Mouse (Mus musculus): Measurements from ENCODE around the gene Rhod.

- TF ChIP-seq CHD2 (IDR thresholded peaks at IDR 0.05; ENCODE audit: low read length) (no peak), EP300 (IDR thresholded peaks at IDR 0.05; ENCODE audit: low read depth in 1 of 2, low read length in 2 of 2) (no peak), USF2 (IDR thresholded peaks at IDR 0.05; ENCODE audit: borderline replicate concordance in 1 of 2, insufficient read depth in 1 of 2, low read depth in 1 of 2, low read length in 2 of 2) (no peak), JUND (IDR thresholded peaks at IDR 0.05; ENCODE audit: low read depth, low read length) (no peak), POLR2AphosphoS2 (IDR thresholded peaks at IDR 0.05; ENCODE audit: low read length) (no peak), GABPA (IDR thresholded peaks at IDR 0.05; ENCODE audit: low read depth, low read length) (no peak), TCF12 (IDR thresholded peaks at IDR 0.05; ENCODE audit: low read depth, low read length) (no peak), MEF2A (IDR thresholded peaks at IDR 0.05; ENCODE audit: extremely low read depth, insufficient replicate concordance, low read depth, low read length, poor library complexity, severe bottlenecking) (no peak), MAFK (IDR thresholded peaks at IDR 0.05; ENCODE audit: borderline replicate concordance, low read depth, low read length) (no peak), CTCF (IDR thresholded peaks at IDR 0.05 in 2 of 3, conservative IDR thresholded peaks at IDR 0.05 in 1 of 3; ENCODE audit: control insufficient read depth in 1 of 3, insufficient read depth in 1 of 3, low read depth in 2 of 3, low read length in 3 of 3, poor library complexity in 1 of 3, severe bottlenecking in 1 of 3) (no peak), E2F4 (IDR thresholded peaks at IDR 0.05; ENCODE audit: borderline replicate concordance, low read depth, low read length) (no peak)
Observed at GRCm38 (mm10) chr19:4440222-4440621, 990 bp upstream of the Rhod start.

All from MEL (cell line).